Mouse (Mus musculus) brain, adult 2 months (tissue): ENCODE results near the gene Eddm3b.

Experiments
- DNase-seq: peaks from one replicate; pipeline ENCODE4 v3.0.0; 2011; ENCODE audit warnings: low read depth, low spot score

Gene Eddm3b

GRCm38 (mm10) chr14:51113916-51114560 is at the start of gene Eddm3b:
Gene Eddm3b (plus strand): TSS chr14:51114426.
- DNase-seq, result no peak

- DNase-seq, result no peak
Observed at GRCm38 (mm10) chr14:51068956-51069355, 45.3 kb upstream of the Eddm3b start.

GRCm38 (mm10) chr14:51069617-51070016 is 44.6 kb upstream of the Eddm3b start:
- DNase-seq, result peak; percentile 25

GRCm38 (mm10) chr14:51074335-51074734 is 39.9 kb upstream of the Eddm3b start, which contains the start of gene Olfr750:
Gene Olfr750 (minus strand): TSS chr14:51074435.
- no peak for DNase-seq

- no peak for DNase-seq
Observed at GRCm38 (mm10) chr14:51079180-51079579, 35.0 kb upstream of the Eddm3b start.

GRCm38 (mm10) chr14:51081035-51081434 is 33.2 kb upstream of the Eddm3b start:
- no peak for DNase-seq

GRCm38 (mm10) chr14:51082599-51083581 is 31.3 kb upstream of the Eddm3b start:
- peak; percentile 67 for DNase-seq

GRCm38 (mm10) chr14:51083805-51084204 is 30.4 kb upstream of the Eddm3b start:
- DNase-seq, result peak; percentile 31

- DNase-seq, result no peak
Observed at GRCm38 (mm10) chr14:51085086-51085485, 29.1 kb upstream of the Eddm3b start.

- no peak for DNase-seq
Observed at GRCm38 (mm10) chr14:51085911-51086310, 28.3 kb upstream of the Eddm3b start.

GRCm38 (mm10) chr14:51087762-51088161 is 26.5 kb upstream of the Eddm3b start:
- peak; percentile 24 for DNase-seq

- DNase-seq, result peak; percentile 89
Observed at GRCm38 (mm10) chr14:51088166-51088969, 25.9 kb upstream of the Eddm3b start.

GRCm38 (mm10) chr14:51088970-51089673 is 25.1 kb upstream of the Eddm3b start:
- DNase-seq, result peak; percentile 98

- no peak for DNase-seq
Observed at GRCm38 (mm10) chr14:51089674-51090076, 24.6 kb upstream of the Eddm3b start.

GRCm38 (mm10) chr14:51090077-51090781 is 24.0 kb upstream of the Eddm3b start:
- peak; percentile 88 for DNase-seq

GRCm38 (mm10) chr14:51090921-51091900 is 23.0 kb upstream of the Eddm3b start, which contains the start of the genes Rnase4 and Ang:
Gene Rnase4 (plus strand): TSS chr14:51091077.
Gene Ang (plus strand): TSS chr14:51091150.
- peak; percentile 36 for DNase-seq

GRCm38 (mm10) chr14:51092073-51092620 is 22.1 kb upstream of the Eddm3b start:
- no peak for DNase-seq

- peak; percentile 38 for DNase-seq
Observed at GRCm38 (mm10) chr14:51093496-51093895, 20.7 kb upstream of the Eddm3b start.
